Mouse (Mus musculus): ENCODE measurements around the gene Nap1l1.
"Not testable (repeated sequence)": the region's sequence is repeated elsewhere in the genome, so short reads cannot be mapped to it uniquely, and the experiment has no call there.

Gene Nap1l1

GRCm38 (mm10) chr10:111472686-111473510, at the start of gene Nap1l1:
Gene Nap1l1, plus strand, starts transcription at chr10:111473223.
- DNase-seq (ENCODE audit: low read depth, low spot score) = peak; percentile 95

GRCm38 (mm10) chr10:111426491-111426890, 46.5 kb upstream of the Nap1l1 start:
- DNase-seq (ENCODE audit: low read depth, low spot score) = no peak

- no peak for DNase-seq (ENCODE audit: low read depth, low spot score)
Measured at GRCm38 (mm10) chr10:111433502-111433901, 39.5 kb upstream of the Nap1l1 start.

DNA sequence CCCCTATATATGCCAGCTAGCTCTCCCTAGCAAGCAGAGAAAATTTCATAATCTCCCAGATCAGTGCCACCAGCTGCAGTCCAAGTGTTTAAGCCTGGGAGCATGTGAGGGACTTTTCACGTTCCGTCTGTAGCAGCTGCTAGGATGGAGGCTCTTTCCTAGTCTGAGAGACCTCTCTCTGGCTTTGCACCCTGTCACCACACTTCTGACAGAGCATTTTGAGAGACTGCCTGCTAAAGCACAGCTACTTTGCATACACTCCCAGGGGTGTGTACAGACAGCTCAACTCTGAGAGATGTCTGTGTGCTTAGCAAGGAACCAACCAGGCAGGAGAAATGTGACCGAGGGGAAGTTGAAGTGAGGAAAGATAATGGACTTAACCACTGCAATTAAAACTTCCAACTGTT, 32.0 kb upstream of the Nap1l1 start:
- DNase-seq (ENCODE audit: low read depth, low spot score) = no peak

DNA sequence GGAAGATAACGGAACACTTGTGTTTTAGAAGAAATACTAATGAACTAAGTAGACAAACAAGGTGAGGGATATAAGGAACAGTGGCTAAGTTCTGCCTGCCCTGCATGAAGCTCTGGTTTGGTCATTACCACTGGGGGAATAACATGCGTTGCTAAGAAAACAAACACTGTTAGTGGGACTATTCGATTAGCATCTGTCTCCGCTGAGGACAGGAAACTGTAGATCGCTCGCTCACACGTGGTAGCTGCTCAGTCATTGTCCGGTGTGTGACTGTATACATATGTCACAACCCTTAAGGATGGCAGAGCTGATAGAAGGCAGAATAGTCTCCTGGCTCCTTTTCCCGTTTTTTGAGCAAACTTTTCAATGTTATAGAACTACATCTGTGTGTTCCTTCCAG, 28.8 kb upstream of the Nap1l1 start:
- DNase-seq (ENCODE audit: low read depth, low spot score) = no peak

- no peak for DNase-seq (ENCODE audit: low read depth, low spot score)
Measured at GRCm38 (mm10) chr10:111445939-111446671, 26.9 kb upstream of the Nap1l1 start.

DNA sequence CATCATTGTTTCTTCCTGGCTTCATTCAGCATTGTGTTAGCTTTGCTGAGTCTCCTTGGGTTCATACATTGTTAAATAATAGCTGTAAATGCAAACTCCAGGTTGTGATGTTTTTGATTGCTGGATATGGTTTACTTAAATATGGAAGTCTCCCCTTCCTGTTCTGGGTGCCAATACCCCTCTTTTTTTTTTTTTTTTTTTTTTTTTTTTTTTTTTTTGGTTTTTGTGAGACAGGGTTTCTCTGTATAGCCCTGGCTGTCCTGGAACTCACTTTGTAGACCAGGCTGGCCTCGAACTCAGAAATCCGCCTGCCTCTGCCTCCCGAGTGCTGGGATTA, 26.4 kb upstream of the Nap1l1 start:
- not testable (repeated sequence) for DNase-seq (ENCODE audit: low read depth, low spot score)

GRCm38 (mm10) chr10:111449662-111450061, 23.4 kb upstream of the Nap1l1 start:
- DNase-seq (ENCODE audit: low read depth, low spot score) = not testable (repeated sequence)

DNA sequence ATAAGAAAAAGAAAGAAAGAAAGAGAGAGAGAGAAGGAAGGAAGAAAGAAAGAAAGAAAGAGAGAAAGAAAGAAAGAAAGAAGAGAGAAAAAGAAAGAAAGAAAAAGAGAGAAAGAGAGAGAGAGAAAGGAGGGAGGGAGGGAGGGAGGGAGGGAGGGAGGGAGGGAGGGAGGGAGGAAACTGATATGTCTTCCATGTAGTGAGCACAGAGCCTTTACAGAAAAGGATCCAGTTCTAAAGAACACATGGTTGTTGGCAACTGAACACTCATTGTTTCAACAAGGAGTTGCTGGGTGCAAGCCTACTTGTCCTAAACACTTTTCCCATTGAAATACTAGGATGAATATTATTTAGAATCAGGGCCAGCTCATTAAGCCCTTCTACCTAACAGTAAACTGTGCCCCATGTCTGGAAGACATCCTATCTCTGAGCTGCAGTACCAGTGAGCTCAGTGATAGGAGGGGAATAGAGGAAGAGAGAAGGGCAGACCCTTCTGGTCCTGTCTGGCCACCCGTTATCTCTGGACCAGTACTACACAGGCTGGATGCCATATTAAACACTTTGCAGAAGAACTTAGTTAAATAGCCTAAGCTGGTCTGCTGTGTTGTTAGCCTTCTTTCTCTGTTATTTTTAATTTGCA, 21.2 kb upstream of the Nap1l1 start:
- no peak for DNase-seq (ENCODE audit: low read depth, low spot score)

GRCm38 (mm10) chr10:111452426-111452825, 20.6 kb upstream of the Nap1l1 start:
- no peak for DNase-seq (ENCODE audit: low read depth, low spot score)

DNA sequence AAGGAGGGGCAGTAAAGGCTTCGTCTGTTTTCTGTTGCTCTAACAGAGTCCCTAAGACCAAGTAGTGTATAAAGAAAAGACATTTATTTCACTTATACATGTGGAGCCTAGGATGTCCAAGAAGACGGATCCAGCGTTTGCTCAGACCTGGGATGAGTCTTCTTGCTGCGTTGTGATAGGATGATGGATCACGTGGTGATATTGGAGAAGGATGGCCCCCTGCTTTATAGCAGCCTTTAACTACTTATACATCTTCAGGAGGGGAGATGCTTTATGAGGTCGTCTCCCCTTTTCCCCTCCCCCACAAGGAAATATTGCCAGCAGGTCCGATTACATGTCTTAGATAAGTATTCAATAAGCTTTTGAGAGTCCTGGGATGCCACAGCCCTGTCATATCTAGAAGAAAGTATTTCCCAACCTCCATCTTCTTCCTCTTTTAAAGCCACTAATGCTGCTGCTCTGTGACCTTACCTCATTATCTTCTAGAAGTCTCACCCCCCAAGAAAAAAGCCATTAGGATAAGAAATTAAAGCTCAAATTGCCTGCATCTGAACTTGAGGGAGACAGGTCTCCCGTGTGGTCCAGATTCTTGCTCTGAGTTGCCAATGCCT, 18.2 kb upstream of the Nap1l1 start:
- DNase-seq (ENCODE audit: low read depth, low spot score) = no peak

DNA sequence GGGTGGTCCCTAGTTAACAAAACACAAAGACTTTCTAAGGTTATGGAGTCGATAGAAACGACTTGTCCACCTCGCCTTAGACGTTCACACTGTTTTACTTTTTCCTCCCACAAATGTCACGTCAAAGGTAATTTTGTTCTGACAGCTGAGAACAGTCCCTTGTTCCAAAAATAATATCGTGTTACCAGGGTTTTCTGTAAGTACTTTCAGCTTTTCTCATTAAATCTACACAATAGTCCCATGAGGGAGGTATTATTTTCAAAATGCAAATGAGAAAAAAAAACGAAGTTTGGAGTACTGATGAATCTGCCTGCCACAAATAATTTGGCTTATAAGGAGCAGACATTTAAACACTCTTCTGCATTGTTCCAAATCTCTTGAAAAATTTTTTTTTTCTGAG, 14.9 kb upstream of the Nap1l1 start:
- DNase-seq (ENCODE audit: low read depth, low spot score) = no peak

- no peak for DNase-seq (ENCODE audit: low read depth, low spot score)
Measured at GRCm38 (mm10) chr10:111459040-111459439, 14.0 kb upstream of the Nap1l1 start.

- no peak for DNase-seq (ENCODE audit: low read depth, low spot score)
Measured at GRCm38 (mm10) chr10:111459874-111460273, 13.1 kb upstream of the Nap1l1 start.

DNA sequence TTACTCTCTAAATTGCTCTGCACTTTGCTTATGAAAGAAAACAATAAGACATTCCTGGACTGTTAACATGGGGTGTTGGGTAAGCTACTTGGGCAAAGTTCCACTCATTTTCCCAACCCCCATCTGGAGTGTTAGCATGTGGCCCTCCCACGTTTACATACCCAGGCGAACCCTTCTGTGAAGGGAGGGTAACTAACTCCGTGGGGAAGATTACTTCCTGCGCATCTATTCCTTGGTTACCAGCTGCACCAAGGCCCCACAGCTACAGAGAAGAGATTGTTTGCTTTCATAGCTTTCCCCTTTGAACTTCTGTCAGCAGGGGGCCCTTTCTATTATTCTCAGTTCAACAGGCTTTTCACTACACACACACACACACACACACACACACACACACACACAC, 12.6 kb upstream of the Nap1l1 start:
- no peak for DNase-seq (ENCODE audit: low read depth, low spot score)

DNA sequence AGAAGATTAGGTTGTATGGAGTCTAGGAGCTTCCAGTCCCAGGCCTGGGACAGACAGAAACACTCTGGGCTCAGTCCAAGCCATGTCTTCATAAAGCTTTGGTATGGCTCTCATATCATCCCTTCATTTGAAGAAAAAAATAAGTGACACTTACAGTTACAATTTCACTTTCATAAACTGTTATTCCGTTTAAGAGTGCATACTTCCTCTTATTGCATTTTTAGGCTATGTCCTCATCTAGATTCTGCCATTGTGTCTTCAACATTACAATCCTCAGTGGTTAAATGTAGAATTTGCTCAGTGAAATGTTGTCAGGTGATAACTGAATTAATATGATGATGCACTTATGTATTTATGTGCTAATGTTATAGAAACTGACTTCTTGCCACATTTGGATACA, 8.2 kb upstream of the Nap1l1 start:
- no peak for DNase-seq (ENCODE audit: low read depth, low spot score)

DNA sequence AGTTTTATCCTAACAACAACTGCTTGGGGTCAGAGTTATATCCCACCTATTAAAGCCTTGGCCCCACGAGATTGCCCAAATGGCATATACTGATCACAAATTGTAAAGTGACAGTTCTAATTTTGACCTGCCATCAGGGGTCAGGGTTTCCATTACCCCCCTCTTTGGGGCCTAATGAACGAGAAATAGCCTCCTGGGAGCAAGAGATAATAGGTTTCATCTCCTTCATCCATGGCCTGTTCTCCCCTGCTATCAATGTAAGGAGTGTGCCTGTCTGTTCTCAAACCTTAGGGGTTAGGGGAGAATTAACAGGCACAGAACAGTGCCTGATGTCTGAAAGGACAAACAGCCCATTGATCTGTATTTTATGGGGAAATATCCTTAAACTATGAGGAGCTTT, 7.6 kb upstream of the Nap1l1 start:
- no peak for DNase-seq (ENCODE audit: low read depth, low spot score)

- DNase-seq (ENCODE audit: low read depth, low spot score) = no peak
Measured at GRCm38 (mm10) chr10:111471166-111471565, 1.9 kb upstream of the Nap1l1 start.

DNA sequence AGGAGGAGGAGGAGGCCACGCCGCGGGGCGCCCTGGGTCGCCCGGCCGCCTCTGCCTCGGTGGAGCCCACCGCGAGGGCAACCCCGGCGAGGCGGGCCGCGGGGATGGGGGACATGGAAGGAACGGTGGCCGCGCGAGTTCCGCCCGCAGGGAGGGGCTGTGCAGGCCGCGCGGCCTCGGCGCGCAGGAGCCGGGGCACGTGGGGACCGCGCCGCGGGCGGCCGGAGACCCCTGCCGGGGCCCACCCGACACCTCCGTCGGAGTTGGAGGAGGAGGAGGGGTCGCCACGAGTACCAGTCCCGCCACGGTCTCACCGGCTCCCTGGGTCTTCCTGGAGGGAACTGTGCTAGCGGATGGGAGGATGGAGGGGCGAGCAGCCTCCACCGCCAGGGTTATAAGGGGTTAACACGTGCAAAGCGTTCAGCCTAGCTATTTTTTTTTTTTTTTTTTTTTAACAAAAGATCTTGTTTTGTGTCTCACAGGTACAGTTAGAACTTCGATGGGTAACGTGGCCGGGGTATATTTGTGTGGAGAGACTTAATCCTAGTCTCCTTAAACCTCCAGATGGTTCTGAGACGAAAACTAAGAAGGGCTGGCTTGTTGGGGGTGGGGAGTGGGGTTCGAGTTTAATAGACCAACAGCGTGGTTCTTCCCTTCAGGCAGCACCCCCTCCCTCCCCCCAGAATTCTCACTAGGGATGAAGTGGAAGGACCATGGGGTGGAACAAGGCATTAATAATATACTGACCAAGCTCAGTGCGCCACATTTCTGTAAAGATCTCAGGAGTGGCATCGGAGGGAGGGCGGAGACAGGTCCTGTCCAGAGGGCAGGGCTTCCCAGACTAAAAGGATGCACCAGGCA, 718 bp downstream of the Nap1l1 start:
- peak; percentile 34 for DNase-seq (ENCODE audit: low read depth, low spot score)

GRCm38 (mm10) chr10:111476301-111476700, 3.3 kb downstream of the Nap1l1 start:
- DNase-seq (ENCODE audit: low read depth, low spot score) = no peak

DNA sequence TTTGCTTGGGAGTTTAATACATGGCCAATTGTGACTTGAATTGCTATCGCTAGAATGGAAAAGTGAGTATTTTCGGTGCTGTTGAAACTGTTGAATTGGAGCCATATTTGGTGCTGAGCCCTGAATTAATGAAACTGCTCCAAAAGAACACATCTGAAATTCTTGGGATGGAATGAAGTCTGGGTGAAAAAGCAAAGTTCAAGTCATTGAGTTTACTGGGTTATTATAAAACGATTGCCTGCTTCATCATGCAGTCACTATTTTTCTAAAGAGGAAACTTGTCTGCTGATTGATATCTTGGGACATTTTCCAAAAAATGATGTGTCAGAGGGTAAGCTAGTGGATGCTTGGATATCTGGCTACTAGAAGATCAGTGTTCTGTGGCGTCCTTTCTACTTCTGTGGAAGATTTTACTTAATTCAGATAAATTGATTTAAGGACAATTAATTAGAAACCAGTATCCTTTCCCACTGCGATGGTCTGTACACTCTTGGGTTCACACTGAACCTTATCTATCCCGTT, 4.0 kb downstream of the Nap1l1 start:
- no peak for DNase-seq (ENCODE audit: low read depth, low spot score)
